Mouse (Mus musculus) layer of hippocampus, postnatal 14 days (tissue): Measurements from ENCODE around the gene Card11. TPM values are rescaled to one million over a fixed set of nuclear protein-coding genes. Genes with fewer than 3 reads are reported as not detected.
A peak's percentile ranks its signal among the peaks of the same experiment; 100 is the strongest.

Experiments used
- DNase-seq, 2 experiments: peaks; one replicate each; pipeline ENCODE4 v3.0.0; 2021 to 2022; ENCODE audit warnings: low spot score in 2 of 2, mixed read lengths in 1 of 2
- microRNA-seq, 2 experiments: library from miRNA; unstranded; fragments of <30 nt; microRNA quantifications; one replicate each; pipeline ENCODE4 v1.2.0; 2021
- total RNA-seq, 2 experiments: library from RNA; stranded (reverse); gene quantifications; 2 replicates each; pipeline ENCODE4 v1.2.3; 2021

The Card11 gene
- total RNA-seq, 2 experiments from 2014 or later: 0.21 to 0.39 TPM

DNA sequence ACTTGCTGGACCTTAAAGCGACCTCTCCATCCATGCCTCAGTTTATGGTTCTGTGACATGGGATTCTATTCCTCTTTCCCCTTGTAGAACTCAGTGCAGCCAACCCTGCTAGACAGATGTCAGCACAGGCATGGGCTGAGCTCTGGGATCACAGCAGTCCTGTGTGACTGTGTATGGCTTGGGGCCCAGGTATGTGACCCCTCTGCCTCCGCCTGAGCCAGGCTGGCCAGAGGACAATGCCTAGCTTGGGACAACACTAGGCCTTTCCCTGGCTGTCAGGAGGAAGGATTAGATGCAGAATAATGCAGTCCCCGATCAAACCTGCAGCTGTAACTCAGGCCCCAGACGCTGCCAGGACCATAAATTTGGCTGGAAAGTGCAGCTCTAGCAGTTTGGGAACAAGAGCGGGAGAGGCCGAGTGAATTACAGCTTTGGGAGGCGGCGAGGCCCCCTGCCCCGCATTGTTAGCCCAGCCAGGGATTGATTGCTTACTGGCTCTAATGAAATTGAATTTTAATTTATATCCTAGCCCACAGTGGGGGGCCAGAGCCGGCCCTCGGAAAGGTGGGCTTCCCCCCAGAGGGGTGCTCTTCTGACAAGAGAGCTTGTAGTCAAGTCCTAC is 144.4 kb downstream of the Card11 start:
- no peak for DNase-seq

DNA sequence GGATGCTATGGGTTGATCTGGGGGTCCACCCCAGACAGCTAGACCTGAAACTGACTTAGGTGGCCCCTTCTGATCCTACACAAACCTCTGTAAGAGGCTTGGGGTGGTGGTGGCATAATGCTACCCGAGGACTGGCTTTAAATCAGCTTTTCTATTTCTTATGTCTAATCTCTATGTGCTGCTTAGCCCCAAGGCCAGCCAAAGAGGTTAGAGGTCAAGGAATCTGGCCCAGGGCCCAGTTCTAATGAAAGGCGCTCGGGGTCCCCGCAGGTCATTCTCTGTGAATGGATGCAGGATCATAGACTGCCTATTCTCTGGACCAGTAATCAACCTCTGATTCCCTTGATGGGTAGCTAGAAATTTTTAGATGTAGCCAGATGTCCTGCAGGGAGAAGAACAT is 145.7 kb downstream of the Card11 start:
- DNase-seq: no peak

DNA sequence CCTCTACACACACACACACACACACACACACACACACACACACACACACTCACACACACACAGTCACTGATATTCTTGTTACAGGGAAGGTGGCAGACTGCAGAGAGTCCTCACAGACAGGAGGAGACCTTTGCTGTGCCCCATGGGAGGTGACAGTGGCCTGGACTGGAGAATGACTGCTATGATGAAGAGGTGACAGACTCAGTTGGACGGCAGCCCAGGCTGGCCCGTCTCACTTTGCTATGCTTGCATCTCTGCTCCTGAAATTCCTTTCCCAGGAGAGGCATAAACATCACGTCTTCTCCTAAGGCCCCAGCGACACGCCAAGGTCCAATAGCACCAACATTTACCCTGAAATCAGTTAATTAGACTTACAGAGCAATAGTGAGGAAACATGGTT is 146.7 kb downstream of the Card11 start:
- DNase-seq: no peak

DNA sequence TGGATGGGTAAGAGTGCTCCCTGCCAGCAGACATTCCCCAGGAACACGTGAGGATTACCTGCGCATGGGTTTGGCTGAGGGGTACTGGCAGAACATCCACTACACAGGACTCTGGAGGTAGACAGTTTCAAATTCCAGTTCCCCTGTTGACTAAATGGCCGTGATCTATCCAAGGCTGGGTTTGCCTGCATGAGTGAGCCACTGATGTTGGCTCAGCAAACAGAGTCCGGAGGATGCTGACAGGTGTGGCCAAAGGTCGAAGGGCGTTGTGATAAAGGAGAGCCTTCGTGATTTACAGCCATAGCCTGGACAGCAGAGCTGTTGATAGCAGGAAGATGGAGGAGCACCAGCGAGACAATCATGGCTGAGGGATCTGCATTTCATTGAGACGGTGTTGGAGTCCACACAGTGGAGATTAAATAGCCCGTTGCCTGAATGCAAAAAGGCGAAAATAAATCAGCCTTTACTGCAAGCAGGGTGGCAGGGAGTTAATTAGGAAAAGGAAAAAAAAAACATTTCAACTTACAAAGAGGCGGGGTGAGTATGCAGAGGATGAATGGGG is 147.9 kb downstream of the Card11 start:
- no peak for DNase-seq

DNA sequence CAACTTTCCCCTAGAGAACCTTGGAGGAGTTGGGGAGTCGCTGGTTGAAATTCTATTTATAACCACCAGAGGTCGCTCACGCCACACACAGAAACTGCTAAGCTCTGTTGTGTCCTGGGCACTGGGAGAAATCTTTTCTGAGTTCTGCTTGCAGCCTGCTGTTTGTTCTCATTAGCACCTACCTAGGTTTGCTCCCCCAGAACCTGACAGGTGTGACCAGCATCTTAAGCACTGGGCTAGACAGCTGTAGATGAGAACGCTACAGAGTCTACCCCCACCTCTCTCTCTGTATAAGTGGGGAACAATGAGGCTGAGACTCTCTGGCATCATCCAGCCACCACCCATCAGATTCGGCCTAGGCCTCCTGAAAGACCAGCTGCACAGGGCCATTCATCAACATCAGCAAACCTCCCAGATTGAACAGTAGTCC is 153.1 kb downstream of the Card11 start:
- peak; percentile 55 to 56 for DNase-seq

DNA sequence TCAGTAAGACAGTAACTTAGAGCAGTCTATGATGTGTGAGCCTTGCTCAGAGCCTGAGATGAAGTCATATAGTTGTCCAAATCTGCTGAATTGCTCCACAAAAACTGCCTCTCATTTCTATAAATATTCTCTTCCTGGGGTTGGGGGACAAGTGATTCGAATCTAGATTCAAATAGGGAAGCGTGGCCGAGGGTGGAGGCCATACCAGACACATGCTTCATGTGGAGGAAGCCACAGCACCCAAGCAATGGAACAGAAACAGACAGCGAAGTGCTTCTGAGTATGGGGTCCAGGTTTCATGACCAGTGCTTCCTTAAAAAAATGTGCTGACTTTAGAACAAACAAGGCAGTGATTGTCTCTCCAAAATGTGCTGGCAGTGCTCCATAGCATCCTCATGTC is 158.4 kb downstream of the Card11 start:
- DNase-seq: no peak

DNA sequence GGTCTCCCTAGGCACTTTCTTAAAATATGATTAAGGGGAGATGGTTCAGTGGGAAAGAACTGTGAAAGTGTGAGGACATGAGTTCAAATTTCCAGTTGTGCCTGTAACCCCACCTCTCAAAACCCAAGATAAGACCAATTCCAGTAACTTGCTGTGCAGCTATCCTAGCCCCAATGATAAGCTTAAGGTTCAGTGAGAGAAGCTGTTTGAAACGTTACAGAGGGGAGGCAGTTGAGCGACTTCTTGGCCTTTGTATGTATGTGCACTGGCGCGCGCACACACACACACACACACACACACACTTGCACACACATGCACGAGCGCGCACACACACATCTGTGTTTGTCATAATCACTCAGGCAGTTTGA is 169.3 kb downstream of the Card11 start:
- no peak for DNase-seq

DNA sequence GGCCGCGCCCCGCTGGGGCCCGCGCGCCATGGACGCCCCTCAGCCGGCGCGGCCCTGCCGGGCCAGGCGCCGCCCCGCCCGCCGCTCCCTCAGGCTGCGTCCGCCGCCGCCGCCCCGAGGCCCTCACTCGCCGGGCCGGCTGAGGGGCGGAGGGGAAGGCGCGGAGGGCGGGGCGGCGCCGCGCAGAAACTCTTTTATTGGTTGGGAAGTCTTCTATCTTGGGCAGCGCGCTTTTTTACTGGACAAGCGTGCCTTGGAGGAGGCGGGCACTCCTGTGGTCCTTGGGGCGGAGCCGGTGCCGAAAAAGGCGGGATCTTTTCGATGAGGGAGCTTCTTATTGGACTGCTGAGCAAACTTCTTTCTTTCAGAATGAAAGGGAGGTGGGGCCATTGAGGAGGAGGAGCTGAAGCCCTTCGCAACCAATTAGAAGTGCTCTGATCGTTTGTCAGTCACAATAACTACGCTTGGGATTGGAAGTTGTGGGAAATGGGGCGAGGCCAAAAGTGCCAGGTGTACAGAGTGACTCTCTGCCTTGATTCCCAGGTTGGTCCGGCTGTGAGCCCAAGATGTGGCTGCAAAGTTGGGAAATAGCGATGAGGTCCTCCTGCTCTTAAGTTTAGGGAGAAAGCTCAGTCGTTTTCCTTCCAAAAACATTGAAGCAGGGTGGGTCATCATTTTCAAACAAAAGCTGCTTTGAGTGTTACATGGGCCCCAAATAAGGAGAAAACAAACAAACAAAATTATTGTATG is 169.9 kb downstream of the Card11 start, which contains the start of gene Gna12:
TSS of gene Gna12 (minus strand) at position 118 of the 750 bp plus-strand sequence.
- DNase-seq: peak; percentile 95 to 99

DNA sequence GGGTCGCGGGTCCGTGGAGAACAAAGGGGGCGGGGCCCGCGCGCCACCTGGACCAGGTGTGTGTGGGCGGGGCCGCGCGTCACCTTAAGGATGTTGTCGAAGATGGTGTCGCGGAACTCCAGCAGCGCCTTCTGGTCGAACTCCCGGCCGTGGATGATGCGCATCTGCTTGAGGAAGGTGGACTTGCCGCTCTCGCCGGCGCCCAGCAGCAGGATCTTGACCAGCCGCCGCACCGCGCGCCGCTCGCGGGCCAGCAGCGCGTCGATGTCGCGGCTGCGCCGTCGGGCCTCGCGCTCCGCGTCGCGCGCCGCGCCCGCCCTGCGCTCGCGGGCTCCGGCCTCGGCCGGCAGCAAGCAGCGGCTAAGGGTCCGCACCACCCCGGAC is 170.5 kb downstream of the Card11 start:
- peak in 1 of 2 experiments; percentile 47 for DNase-seq

DNA sequence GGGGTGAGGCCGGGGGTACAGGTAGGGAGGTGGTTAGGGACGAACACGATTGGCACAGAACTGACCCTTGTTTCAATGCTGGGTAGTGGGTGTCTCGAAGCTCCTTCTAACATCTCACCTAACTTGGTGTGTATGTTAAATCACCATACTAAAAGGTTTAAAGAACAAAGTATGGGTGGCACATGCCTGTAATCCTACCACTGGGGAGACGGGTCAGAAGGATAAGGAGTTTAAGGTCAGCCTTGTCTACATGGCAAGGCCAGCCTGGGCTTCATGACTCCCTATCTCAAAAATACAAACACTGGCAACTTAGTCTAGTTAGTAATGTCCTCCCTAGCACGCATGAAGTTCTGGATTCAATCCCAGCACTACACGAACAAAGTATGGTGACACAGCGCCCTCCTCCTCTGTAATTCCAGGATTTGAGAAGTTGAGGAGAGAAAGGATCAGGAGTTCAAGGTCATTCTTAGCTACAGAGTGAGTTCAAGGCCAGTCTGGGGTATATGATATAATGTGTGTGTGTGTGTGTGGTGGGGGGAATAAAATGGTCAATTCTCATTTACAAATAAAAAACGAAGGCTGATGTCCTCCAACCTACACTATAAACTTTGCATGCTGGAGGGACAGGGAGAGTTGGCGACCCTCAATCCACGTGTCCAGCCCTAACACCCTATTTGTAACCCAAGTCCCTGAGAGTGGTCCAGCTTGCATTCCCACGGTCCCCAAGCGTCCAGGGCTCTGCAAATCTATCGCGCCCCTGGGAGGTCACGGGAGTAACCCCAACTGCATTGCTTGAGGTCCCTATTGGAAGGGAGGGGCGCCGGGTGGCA is 171.1 kb downstream of the Card11 start:
- no peak for DNase-seq

DNA sequence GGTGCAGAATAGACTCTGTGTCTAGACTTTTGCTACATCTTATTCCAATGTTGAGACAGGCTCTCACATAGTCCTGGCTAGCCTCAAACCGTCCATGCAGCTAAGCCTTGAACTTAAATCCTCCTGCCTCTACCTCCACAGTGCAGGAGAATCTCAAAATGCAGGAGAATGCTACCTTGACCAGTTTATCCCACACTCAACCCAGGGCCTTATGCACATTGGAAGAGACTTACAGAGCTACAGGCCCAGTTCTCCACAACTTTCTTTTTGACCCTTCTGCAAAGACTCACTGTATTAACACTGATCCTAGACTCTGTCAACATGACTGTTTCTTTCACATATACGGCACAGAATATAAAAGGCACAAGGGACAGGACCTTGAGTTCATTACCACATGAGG is 172.0 kb downstream of the Card11 start:
- DNase-seq: no peak

DNA sequence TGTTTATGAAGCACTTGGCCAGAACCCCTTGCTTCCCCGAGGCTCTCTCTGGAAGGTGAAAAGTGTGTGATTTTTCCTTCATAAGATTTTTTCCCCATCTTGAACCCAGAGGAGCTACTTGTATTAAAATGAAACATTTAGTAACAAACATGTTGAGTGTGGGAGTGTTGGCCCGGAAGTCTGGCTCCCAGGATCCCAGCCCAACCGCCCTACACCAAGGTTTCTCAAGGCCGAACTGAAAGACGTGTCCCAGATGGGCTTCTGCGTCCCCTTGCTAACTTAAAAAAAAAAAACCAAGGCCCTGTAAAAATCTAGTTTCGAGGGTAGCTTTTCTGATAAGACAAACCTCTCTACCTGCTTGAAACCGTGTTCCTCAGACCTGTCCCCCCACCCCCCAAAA is 172.5 kb downstream of the Card11 start:
- no peak for DNase-seq

DNA sequence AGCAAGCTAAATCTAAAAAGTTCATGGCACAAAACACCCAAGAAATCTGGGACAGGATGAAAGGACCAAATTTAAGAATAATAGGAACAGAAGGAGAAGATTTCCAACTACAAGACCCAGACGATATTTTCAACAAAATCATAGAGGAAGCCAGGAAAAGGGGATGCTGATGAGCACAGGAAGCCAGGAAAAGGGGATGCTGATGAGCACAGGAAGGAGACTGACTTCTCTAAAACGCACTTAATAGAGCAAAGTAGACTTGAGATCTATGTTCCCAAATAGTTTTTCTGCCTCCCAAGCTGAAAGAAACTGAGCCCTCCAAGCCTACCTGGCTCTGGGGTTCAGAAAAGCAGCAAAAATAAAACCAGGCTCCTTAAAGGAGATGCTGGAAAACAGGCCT is 173.0 kb downstream of the Card11 start:
- DNase-seq: no peak

DNA sequence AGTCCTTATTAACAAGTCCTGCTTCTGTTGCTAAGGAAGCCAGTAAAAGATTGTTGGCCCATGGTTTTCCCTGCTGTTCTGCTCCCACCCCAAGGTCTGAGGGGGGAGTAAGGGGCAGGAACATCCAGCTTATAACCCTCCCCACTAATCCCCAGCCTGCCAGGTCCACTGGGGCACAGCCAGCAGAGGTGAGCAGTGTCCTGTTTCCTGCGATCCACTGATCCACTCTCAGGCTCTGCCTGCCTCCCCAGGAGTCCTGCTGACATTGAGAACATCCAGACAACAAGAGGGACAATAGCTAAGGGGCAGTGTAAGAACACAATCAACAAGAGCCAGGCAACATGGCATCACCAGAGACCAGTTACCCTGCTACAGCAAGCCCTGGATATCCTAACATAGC is 173.6 kb downstream of the Card11 start:
- DNase-seq: no peak

DNA sequence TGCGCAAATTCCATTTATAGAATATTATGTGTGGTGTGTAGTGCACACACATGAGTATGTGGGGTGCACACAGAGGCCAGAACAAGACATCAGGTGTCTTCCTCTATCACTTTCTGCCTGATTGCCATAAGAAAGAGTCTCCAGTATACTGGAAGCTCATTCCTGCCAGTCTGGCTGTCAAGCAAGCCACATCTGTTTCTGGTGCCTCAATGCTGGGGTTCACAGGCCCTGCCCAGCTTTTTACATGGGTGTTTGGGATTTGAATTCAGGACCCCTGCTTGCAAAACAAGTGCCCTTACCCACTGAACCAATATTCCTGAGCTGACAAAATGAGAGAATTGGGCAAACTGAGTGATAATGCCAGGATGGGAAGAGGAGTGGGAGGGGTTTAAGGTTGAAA is 174.3 kb downstream of the Card11 start:
- no peak for DNase-seq

DNA sequence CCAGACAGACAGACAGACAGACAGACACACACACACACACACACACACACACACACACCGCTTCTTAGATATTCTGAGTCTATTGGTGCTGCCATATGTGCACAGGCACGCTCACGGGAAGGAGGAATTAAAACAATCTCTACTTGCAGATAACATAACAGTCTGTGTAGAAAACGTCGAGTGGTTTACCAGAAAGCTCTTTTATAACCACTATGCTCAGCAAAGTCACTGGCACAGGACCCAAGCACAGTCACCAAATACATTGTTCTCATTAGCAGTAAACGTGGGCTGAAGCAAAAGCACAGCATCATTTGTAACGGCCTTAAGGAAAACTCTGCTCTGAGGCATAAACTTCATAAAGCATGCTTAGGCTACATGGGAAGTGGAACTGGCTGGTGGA is 176.3 kb downstream of the Card11 start:
- peak in 1 of 2 experiments; percentile 48 for DNase-seq

DNA sequence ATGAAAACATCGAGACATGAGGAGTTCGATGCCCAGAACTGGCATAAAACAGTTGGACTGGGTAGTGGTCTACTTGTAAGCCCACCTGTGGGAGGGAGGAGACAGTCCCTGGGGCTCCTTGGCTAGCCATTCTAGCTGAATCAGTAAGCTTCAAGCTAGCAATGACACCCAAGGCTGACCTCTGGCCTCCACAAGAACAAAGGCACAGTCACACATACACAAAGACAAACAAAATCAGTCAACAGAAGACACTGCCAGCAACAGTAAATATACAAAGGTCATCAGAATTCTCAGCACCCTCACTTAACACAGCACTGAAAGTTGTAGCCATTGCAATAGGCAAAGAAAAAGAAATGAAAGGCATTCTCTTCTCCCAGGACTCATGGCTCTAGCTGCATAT is 177.0 kb downstream of the Card11 start:
- DNase-seq: no peak

Small RNAs within 50 kb of the gene (microRNA-seq; reads per million reads assigned to microRNA genes)
- gene Gm44385: 0 reads per million in 2 experiments

Other genes starting within 250 kb of the Card11 start
- gene Gna12, start 170.2 kb downstream of the Card11 start, total RNA-seq: 10 to 100 TPM; 88.7 to 96.0 TPM
- gene Sdk1, start 240.9 kb upstream of the Card11 start, total RNA-seq: 10 to 100 TPM in 1 of 2 experiments, 1 to 10 TPM in 1; 9.9 to 10.6 TPM